Mouse (Mus musculus): ENCODE data around the gene AW011738. TPM values are rescaled to one million over a fixed set of nuclear protein-coding genes. Genes with fewer than 3 reads are reported as not detected.

AW011738 gene
- polyA plus RNA-seq, 1 experiment: 0.06 TPM

- no peaks in the 10 kb centered on the region for H3K27me3 ChIP-seq (ENCODE audit: control insufficient read depth, insufficient read depth, low read length)
- H3K4me1 ChIP-seq (ENCODE audit: control insufficient read depth, insufficient read depth, low read length): no peaks in the 10 kb centered on the region
- TF ChIP-seq CTCF (IDR thresholded peaks at IDR 0.05; ENCODE audit: control insufficient read depth, insufficient read depth, insufficient replicate concordance, low read depth, low read length) (no peak), POLR2A (IDR thresholded peaks at IDR 0.05; ENCODE audit: control insufficient read depth, low read depth, low read length) (no peak)
- no peaks in the 10 kb centered on the region for H3K36me3 ChIP-seq (ENCODE audit: control insufficient read depth, insufficient read depth, low read length)
- no peak overlapping the region for H3K27ac ChIP-seq (ENCODE audit: control insufficient read depth, insufficient read depth, low read depth, low read length)
- H3K4me3 ChIP-seq (ENCODE audit: control insufficient read depth, low read depth, low read length): no peak overlapping the region
These were observed 18.7 kb upstream of the AW011738 start for GRCm38 (mm10) chr4:156184291-156184954.

DNA sequence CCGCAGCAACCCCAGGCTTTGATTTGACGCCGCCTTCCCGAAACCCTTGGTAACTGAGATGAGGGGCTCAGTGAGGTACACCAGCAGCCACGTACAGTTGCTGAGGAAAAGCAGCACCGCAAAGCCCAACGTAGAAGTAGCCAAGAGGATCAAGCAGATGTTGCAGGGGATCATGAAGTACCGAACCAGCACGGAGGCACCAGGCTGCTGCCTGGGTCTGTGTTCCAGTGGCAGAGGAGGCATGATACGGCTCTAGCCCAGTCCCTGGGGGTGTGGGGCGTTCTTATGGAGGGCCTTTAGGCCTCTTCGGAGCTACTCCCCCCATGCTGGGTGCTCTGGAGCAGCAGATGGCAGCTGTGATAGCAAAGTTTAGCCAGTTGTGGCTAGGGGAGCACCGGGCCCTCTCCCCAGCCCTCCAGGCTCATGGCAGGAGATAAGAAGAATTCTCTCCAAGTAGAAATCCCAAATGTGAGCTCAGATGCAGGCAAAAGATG is 17.6 kb upstream of the AW011738 start:
- Histone ChIP-seq H3K27me3 (ENCODE audit: control insufficient read depth, insufficient read depth, low read length) (no peaks in the 10 kb centered on the region), H3K4me1 (ENCODE audit: control insufficient read depth, insufficient read depth, low read length) (no peaks in the 10 kb centered on the region), H3K27ac (ENCODE audit: control insufficient read depth, insufficient read depth, low read depth, low read length) (no peak overlapping the region), H3K4me3 (ENCODE audit: control insufficient read depth, low read depth, low read length) (no peak overlapping the region), H3K36me3 (ENCODE audit: control insufficient read depth, insufficient read depth, low read length) (no peaks in the 10 kb centered on the region)
- TF ChIP-seq CTCF (IDR thresholded peaks at IDR 0.05; ENCODE audit: control insufficient read depth, insufficient read depth, insufficient replicate concordance, low read depth, low read length): no peak
- no peak for TF ChIP-seq POLR2A (IDR thresholded peaks at IDR 0.05; ENCODE audit: control insufficient read depth, low read depth, low read length)

DNA sequence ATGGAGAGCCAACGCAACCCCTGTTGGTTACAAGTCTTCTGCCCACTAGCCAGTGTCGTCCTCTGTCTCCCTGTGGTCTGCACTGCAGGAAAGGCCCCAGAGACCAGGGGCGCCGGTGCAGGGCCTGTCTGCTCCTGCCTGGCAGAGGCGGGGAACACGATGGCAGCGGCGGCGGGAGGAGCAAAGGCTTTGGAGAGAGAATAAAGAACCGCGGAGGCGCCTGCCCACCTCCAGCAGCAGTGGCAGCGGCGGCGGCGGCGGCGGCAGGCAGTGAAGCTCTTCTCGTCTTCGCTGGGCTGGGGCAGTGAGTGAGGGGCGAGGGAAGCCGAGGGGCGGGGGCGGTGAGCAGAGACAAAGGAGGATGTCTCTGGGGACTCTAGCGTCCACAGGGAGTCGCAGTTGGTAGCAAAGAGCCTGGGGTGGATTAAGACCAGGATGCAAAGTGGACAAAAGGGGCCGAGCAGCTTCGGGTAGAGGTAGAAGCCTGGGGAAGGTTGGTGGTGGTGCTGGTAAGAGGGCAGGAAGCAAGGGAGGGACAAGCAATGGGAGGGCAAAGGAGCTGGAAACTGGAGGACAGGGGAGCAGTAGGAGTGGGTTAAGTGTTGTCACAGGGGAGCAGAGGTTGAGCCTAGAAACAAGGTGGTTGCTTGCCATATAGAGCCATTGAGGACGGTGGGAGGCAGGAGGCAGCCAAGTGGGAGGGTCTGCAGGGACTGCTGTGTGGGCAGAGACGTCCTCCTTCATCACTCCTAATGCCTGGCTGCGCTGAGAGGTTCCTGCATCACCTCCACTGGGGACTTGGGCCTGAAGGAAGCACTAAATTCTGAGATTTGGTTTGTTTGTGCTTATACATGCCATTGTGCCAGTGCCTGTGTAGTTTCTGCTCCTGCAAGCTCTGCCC is 16.9 kb upstream of the AW011738 start:
- Histone ChIP-seq H3K4me3 (ENCODE audit: control insufficient read depth, low read depth, low read length) (no peak overlapping the region), H3K27ac (ENCODE audit: control insufficient read depth, insufficient read depth, low read depth, low read length) (no peak overlapping the region), H3K27me3 (ENCODE audit: control insufficient read depth, insufficient read depth, low read length) (no peaks in the 10 kb centered on the region), H3K36me3 (ENCODE audit: control insufficient read depth, insufficient read depth, low read length) (no peaks in the 10 kb centered on the region), H3K4me1 (ENCODE audit: control insufficient read depth, insufficient read depth, low read length) (no peaks in the 10 kb centered on the region)
- no peak for TF ChIP-seq POLR2A (IDR thresholded peaks at IDR 0.05; ENCODE audit: control insufficient read depth, low read depth, low read length)
- TF ChIP-seq CTCF (IDR thresholded peaks at IDR 0.05; ENCODE audit: control insufficient read depth, insufficient read depth, insufficient replicate concordance, low read depth, low read length): no peak

GRCm38 (mm10) chr4:156188162-156188810 is 14.8 kb upstream of the AW011738 start:
- no peak overlapping the region for H3K4me3 ChIP-seq (ENCODE audit: control insufficient read depth, low read depth, low read length)
- H3K4me1 ChIP-seq (ENCODE audit: control insufficient read depth, insufficient read depth, low read length): no peaks in the 10 kb centered on the region
- no peak overlapping the region for H3K27ac ChIP-seq (ENCODE audit: control insufficient read depth, insufficient read depth, low read depth, low read length)
- no peaks in the 10 kb centered on the region for H3K36me3 ChIP-seq (ENCODE audit: control insufficient read depth, insufficient read depth, low read length)
- TF ChIP-seq CTCF (IDR thresholded peaks at IDR 0.05; ENCODE audit: control insufficient read depth, insufficient read depth, insufficient replicate concordance, low read depth, low read length): no peak
- TF ChIP-seq POLR2A (IDR thresholded peaks at IDR 0.05; ENCODE audit: control insufficient read depth, low read depth, low read length): no peak
- no peaks in the 10 kb centered on the region for H3K27me3 ChIP-seq (ENCODE audit: control insufficient read depth, insufficient read depth, low read length)

DNA sequence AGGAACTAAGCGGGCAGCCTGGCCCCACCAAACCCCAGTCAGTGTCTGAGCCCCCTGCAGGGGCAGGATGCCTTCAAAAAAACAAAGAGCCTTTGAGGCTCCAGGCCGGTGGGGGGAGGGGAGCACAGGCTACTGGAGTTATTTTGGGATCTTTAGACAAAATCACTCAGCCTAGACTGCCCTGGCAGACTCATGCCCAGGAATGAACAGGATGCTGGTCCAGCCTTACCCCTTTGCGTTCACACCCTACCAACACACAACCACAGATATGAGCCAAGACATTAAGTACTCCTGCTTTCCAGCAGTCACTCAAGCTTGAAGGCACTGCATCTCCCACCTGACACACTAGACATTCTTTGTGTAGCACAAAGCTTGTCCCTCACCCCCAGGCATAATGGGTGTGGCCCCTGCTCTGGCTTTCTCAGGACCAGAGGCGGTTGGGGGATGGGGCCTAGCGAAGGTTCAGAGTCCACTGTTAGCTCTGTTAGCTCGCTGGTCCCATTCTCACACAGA is 14.2 kb upstream of the AW011738 start:
- Histone ChIP-seq H3K4me3 (ENCODE audit: control insufficient read depth, low read depth, low read length) (no peak overlapping the region), H3K27me3 (ENCODE audit: control insufficient read depth, insufficient read depth, low read length) (no peaks in the 10 kb centered on the region), H3K36me3 (ENCODE audit: control insufficient read depth, insufficient read depth, low read length) (no peaks in the 10 kb centered on the region), H3K4me1 (ENCODE audit: control insufficient read depth, insufficient read depth, low read length) (no peaks in the 10 kb centered on the region), H3K27ac (ENCODE audit: control insufficient read depth, insufficient read depth, low read depth, low read length) (no peak overlapping the region)
- TF ChIP-seq POLR2A (IDR thresholded peaks at IDR 0.05; ENCODE audit: control insufficient read depth, low read depth, low read length) (no peak), CTCF (IDR thresholded peaks at IDR 0.05; ENCODE audit: control insufficient read depth, insufficient read depth, insufficient replicate concordance, low read depth, low read length) (no peak)

DNA sequence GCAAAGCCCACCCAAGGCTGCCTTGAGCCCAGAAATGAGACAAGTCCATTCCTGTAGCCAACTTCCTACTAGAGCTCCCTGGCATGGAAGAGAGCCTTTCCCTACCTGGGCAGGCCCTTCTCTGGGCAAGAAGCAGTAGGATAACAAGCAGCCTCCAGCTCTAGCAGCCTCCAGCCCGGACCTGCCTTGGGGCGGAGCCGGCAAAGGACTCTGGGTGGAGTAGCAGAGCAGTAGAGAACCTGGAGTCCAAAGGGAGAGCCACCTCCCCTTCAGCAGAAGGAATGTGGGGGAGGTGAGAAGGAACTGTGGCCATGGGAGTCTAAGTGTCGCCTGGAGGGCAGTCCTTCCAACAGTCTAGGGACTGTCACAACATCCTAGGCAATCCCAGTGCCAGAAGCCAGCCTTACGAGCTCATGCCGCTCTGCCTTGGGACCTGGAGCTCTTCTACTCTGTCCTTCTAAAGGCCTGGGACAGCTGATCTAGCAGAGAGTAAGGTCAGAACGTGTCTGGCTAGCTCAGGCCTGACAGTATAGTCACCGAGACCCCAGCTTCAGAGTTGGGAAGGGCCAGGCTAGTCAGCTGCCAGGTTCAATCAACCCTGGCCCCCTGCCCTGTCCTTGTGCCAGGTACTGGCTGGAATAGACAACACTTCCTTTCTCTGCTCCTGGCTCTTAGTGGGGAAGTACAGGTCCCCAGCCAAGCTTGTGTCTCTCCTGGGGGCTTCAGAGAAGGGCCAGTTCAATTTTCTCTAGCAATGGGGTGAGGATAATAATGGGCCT is 10.5 kb upstream of the AW011738 start:
- Histone ChIP-seq H3K4me1 (ENCODE audit: control insufficient read depth, insufficient read depth, low read length) (peaks cover 2% of the 10 kb centered on the region; the same call in 1 of the 2 replicates), H3K27ac (ENCODE audit: control insufficient read depth, insufficient read depth, low read depth, low read length) (no peak overlapping the region), H3K27me3 (ENCODE audit: control insufficient read depth, insufficient read depth, low read length) (no peaks in the 10 kb centered on the region), H3K36me3 (ENCODE audit: control insufficient read depth, insufficient read depth, low read length) (no peaks in the 10 kb centered on the region), H3K4me3 (ENCODE audit: control insufficient read depth, low read depth, low read length) (no peak overlapping the region)
- no peak for TF ChIP-seq POLR2A (IDR thresholded peaks at IDR 0.05; ENCODE audit: control insufficient read depth, low read depth, low read length)
- TF ChIP-seq CTCF (IDR thresholded peaks at IDR 0.05; ENCODE audit: control insufficient read depth, insufficient read depth, insufficient replicate concordance, low read depth, low read length): no peak

Data from testis, adult 2 months (tissue).